Mouse (Mus musculus): ENCODE measurements at regions not wholly inside any gene's neighbourhood (a gene's known extent, or its start where the extent isn't known, plus 50 kb on each side); places are given as distances from the start of the nearest gene placed in this dataset.

GRCm38 (mm10) chr5:118380052-118380421 is 135.0 kb downstream of the 2410131K14Rik start:
- DNase-seq, result no peak

DNA sequence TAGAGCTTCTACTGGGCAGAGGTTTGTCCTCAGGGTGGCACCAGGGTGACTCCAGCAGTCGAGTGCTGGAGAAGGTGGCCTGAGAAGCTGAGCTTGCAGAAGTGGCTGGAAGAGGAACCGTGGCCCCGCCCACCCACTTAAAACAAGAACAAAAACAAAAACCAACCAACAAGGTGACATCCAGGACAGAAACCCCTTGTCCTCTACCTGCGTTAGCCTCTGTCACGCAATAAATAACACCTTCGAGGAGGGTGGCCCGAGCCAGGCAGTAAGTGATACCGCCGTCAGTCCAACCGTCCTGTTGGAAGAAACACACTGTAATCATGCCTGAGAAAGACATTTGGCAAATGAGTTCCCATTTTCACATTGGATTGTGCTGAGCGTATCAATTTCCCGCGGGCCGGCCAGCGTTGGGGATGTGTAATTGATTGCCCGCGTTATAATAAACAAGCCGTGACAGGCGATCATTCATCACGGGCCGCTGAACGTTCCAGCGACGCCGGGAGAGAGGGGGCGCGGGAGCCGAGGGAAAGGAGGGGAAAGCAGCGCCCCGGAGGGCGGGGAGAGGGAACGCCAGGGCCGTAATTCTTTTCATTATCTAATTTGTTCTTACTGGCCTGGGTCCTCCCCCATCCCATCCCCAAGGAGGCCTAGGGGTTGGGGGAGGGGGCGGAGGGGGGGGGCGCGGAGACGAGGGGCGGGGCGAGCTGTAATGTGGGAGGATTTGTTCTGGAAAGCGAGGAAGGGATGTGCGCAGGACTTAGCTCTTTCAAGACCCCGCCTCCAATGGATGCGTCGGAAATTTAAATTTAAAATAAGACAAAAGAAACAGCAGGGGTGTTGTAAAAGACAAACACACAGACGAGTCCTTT is 135.6 kb downstream of the 2410131K14Rik start:
- DNase-seq, result peak; percentile 38

- DNase-seq, result peak; percentile 66
These were observed 136.3 kb downstream of the 2410131K14Rik start for GRCm38 (mm10) chr5:118381294-118381675.

DNA sequence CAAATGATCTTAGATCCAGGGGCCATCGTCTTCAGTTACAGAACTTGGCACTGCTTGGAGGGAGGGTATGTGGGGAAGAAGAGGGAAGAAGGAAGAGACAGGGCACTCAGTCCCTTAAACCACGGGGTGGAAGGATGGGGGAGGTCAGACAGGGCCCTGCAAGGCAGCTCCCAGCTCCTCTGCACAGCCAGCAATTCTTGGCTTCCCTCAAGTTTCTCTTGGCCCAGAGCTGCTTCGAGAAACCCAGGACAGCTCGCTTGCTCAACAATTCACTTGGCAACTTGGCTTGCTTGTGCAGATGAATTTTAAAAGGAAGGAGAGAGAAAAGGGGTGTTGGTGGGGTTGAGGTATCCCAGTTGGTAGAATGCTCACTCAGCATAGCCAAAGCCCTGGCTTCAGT is 141.1 kb downstream of the 2410131K14Rik start:
- peak; percentile 23 for DNase-seq

- no peak for DNase-seq
These were observed 143.4 kb downstream of the 2410131K14Rik start for GRCm38 (mm10) chr5:118388419-118388818.

- no peak for DNase-seq
These were observed 145.8 kb downstream of the 2410131K14Rik start for GRCm38 (mm10) chr5:118390691-118391373.

DNA sequence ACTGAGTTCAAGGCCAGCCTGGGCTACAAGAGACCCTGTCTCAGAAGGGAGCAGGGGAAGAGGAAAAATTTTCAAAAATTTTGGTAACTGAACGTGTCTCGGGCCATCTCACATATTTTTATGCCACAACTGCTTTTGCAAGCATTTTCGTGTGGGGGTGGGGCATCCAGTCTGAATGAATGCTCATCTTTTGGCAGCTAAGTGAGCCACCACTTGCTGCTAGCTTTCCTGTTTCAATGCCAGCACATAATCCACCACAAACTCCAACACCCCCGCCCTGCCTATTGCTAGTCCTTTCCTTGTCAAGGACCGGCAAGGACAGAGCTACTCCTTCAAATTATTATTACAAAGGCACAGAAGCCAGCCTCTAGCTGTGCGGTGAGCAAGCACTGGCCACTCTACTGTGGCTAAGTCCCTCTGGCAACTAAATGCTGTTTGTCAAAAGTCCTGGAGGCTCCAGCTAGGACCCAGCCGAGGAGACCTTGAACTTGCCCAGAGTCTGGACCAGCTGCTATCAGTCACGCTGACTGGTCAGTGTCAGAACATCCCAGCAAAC is 148.0 kb downstream of the 2410131K14Rik start:
- DNase-seq, result peak; percentile 22

- DNase-seq, result no peak
These were observed 149.0 kb downstream of the 2410131K14Rik start for GRCm38 (mm10) chr5:118394051-118394450.

DNA sequence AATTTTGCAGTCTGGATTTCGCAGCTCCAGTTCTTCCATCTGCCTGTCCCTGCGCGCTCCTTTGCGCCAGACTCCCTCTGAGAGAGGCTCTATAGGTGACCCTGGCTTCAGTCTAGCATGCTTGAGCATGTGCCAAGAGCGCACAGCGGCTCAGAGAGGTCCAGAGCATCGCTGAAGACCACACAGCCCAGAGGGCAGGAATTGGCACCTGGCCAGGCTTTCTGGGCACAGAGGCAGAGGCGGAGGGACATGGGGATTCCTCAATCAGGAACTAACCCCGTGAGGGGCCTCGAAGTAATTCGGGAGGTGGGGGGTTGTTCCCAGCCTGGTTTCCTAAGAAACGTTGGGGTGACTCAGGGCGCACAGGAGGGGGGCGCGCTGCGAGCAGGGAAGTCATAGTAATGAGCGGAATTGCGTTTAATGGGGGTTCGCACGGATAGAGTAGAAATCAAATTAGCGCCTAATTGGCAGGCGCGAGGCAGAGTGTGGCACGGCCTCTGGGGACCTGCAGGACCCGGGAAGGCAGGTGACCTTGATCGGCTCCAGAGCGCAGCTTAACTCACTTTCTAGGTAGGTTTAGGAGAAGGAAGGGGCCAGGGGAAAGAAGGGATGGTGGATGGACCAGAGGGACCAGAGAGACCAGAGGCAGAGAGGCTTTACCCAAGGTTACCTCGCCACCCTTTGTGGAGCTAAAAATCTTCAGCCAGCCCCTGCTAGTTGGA is 151.1 kb downstream of the 2410131K14Rik start:
- DNase-seq, result peak; percentile 30

- no peak for DNase-seq
These were observed 155.9 kb downstream of the 2410131K14Rik start for GRCm38 (mm10) chr5:118400926-118401325.

DNA sequence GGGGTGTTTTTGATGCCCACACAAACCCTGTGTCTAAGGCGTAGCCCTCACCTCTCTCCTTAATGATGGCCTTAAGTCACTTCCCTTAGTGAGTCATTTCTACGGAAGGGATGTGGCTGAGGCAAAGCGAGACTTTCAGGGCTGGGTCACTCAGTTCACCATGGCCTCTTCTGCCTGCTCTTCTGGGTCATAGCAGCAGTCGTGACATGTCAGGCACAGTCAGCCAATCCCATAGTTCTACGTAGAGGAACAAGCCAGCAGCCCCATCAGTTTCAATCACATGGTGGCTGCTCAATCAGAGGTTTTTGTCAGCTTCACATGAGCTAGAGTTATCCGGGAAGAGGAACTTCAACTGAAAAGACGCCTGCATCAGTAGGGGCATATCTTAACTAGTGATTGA is 156.1 kb upstream of the Med13l start:
- no peak for DNase-seq

DNA sequence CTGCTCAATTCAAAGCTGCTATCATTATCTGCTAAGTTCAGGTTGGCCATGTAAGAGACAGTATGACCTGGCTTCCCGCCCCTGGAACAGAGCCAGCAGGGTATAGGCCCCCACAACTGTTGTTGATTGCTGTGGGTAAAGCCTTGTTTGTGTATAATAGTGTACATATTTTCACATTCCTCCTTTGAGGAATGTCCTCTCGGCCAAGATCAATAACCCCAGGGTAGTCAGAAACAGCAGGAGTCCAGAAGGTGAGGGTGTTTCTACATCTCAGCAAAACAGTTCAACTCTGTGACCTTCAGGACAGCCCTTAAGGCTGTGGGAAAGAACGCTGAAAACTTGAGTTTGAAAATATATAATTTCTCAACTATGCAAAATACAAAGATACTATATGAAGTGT is 155.1 kb upstream of the Med13l start:
- no peak for DNase-seq

DNA sequence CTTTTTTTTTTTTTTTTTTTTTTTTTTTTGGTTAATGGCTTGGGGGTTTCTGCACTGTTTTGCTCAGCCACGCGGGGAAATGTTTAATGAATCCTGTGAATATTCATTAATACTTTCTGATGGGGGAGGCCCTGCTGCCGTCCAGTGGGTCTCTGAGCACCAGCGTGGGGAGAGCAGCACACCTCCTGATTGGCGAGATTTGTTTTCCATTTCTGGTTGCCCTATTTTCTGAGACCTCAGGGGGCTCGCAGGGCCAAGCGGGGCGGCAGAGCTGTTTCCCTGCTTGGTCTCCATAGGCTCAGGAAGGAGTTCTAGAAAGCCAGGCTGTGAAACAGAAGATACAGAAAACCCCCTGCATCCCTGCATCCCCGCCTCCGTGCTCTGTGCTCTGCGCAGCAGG is 153.0 kb upstream of the Med13l start:
- no peak for DNase-seq

DNA sequence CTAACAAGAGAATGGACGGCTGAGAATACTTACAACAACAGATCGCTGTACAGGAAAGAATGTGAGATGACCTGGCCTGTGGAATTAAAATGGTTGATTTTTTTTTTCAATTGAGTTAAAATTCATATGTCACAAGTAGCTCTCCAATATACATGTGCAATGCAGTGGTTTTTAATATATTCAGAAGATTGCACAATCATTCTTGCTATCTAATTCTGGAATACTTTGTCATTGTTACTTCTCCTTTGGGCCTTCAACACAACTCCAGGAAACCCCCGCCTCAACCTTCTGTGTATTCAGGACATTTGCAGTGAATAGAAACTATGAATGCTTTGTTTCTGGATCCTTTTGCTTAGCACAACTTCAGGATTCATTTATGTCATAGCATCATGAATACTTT is 152.5 kb upstream of the Med13l start:
- no peak for DNase-seq

GRCm38 (mm10) chr5:118408826-118409225 is 151.7 kb upstream of the Med13l start:
- no peak for DNase-seq

DNA sequence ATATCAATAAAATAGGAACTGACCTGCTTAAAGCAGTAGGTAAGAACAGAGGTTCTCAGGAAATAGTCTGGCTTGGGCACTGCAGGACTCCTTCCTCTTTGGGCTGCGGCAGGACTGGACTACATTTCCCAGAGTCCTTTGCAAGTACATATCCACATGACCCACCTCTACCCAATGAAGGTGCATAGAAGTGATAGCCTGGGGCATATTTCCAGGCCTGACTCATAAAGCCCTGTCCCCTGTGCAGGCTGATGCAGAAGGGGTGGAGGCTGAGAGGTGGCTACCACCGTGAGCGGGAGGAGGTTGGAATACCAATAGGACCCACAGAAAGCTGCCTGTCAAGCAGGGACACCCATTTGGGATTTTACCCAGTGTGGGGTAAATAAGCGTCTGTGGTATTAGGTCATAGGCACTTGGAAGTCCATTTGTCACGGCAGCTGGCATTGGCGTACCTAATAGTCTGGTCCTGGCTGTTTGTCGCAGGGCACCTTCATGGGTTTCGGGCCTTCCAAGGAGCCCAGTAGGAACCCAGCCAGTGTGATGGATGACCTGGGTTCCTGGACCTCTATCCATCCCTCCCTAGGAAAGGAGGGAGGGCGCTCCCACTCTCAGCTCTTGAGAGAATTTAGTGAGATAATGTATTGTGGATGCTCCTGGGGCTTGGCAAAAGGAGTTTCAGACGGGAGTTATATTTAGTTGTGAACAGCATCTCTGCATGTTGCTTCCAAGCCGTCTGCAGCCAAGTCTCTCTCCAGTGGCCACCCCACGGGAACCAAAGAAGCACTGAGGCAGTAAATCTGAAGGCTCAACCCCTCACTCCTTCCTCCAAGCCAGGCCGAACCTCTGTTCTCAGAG is 146.8 kb upstream of the Med13l start:
- DNase-seq, result peak; percentile 53

GRCm38 (mm10) chr5:118419344-118420037 is 141.0 kb upstream of the Med13l start:
- no peak for DNase-seq

- no peak for DNase-seq
These were observed 138.3 kb upstream of the Med13l start for GRCm38 (mm10) chr5:118421884-118422821.

- no peak for DNase-seq
These were observed 136.3 kb upstream of the Med13l start for GRCm38 (mm10) chr5:118424177-118424576.

Data from adrenal gland, postnatal 25 days (tissue).